Mouse (Mus musculus) left cerebral cortex, postnatal 10 days (tissue): Measurements from ENCODE around the gene Tent4a. TPM values are rescaled to one million over a fixed set of nuclear protein-coding genes. Genes with fewer than 3 reads are reported as not detected.

Experiments used
- total RNA-seq, 2 experiments: library from RNA; stranded (reverse); gene quantifications; 2 replicates each; pipeline ENCODE4 v1.2.3; 2021

Tent4a gene
- total RNA-seq, 2 experiments from 2014 or later, result 34.3 to 40.3 TPM

Other genes starting within 250 kb of the Tent4a start
- 10 to 100 TPM; 67.6 to 68.9 TPM for gene Nsun2, start 871 bp downstream of the Tent4a start, total RNA-seq
- 10 to 100 TPM; 22.8 to 23.7 TPM for gene Srd5a1, start 76.8 kb upstream of the Tent4a start, total RNA-seq
- 100 to 1,000 TPM; 195 to 198 TPM for gene Ube2ql1, start 205.3 kb upstream of the Tent4a start, total RNA-seq